Mouse (Mus musculus): ENCODE results near the gene Slc39a1.
A peak's percentile ranks its signal among the peaks of the same experiment; 100 is the strongest.
"Not testable (repeated sequence)": the region's sequence is repeated elsewhere in the genome, so short reads cannot be mapped to it uniquely, and the experiment has no call there.

Gene Slc39a1

DNA sequence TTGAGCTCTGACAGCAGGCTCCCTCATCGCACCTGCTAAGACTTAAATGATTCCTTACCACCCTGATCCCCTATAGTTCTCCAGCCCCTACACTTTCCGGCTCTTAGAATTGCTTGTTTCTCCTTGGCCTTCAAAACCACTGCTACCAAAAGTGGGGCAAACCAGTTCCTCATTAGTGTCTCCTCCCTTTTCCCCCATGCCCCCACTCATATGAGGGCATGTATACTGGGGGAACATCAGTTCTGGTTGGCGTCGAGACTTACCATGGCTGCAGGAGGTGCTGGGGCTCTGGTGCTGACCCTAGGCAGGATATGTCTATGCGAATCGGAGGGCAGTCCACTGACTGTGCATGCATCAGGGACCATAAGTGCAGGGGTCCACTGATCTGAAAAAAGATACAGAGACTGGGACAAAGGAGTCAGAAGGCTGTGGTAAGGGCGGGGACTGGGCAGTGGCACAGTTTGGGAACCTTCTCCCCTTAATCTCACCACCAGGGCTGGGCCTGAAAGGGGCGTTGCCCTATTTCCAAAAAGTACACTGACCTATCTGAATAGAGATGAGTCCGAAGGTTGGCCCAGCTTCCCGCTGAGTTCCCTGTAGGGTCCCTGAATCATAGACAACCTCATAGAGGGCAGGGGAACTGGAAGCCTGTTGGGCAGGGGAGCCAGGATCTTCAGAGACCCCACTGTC lies 6.2 kb upstream of the Slc39a1 start:
- DNase-seq = no peak

DNA sequence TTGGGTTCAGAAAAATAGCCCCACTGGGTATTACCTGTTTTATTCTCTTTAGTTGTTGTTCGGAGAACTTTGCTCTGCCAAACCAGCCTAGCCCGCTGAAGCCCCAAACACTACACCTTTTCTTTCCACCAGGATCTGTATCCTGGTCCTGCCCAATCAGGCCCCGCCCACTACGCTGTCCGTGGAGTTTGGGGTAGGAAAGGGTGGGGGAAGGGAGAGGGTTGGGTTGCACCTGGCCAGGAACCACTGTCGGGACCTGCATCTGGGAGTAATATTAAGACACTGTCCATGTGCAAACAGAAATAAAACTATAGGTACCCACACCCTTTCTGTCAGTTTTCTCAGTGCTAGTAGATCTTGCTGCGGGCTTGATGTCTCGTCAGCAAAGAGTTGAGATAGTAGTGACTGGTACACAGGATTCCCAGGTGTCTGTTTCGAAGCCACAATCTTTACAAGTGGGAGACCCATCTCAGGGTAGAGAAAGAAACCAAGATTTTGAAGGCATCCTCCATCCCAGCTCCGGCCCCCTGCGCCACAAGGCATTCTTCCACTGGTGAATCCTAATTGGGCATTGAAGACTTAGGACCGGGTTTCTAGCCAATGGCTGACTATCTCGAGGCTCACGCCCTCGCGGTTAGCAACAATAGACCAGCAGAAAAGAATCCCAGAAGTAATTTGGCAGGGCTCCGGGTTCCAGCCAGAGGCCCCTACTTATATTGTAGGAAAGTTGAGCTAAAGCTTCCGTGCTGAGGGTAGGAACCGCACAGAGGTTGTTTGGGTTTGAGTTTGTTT lies 4.8 kb upstream of the Slc39a1 start, which contains the start of gene Creb3l4:
Creb3l4 (minus strand) TSS at position 529 of the 792 bp plus-strand sequence.
- no peak for DNase-seq

DNA sequence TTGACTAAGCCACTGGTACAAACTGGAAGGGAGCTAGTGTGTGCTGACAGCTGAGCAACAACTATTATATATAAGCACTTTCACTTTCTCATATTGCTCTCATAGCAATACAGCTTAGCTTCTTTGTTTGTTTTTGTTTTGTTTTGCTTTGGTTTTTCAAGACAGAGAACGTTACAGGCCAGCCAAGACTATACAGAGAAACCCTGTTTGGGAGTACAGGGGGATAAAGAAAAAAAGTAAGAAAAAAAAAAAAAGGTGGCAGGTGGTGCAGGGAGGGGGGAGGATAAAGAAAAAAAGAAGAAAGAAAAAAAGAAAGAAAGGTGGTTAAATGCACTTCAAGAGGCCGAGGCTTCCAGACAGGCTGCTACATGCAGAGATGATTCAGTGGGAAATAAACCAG lies 2.6 kb upstream of the Slc39a1 start:
- DNase-seq = no peak

DNA sequence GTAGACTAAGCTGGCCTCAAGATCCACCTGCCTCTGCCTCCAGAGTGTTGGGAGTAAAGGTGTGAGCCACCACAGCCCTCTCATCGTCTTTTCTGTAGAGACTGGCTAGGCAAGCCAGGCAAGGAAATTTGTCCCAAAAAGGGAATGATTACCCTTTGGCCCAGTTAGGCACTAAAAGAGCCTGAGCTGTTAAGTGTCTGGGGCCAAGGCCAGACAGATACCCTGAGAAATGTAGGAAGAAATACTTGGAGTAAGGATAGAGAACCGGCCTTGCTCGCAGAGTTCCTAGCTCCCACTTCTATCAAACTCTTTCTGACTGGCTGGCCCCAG lies 377 bp upstream of the Slc39a1 start:
- no peak for DNase-seq

DNA sequence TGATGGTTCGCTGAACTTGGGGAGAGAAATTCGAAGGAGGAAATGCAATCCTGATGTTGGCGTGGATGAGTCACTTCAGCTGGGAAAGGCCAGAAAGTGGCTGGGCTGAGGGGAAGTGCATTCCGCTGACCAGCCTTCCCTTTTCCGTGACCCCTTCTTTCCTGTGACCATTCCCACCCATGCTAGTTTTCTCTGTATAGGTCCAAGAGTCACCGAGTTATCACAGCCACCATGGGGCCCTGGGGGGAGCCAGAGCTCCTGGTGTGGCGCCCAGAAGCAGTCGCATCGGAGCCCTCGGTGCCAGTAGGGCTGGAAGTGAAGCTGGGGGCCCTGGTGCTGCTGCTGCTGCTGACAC lies 751 bp downstream of the Slc39a1 start:
- peak; percentile 57 for DNase-seq

DNA sequence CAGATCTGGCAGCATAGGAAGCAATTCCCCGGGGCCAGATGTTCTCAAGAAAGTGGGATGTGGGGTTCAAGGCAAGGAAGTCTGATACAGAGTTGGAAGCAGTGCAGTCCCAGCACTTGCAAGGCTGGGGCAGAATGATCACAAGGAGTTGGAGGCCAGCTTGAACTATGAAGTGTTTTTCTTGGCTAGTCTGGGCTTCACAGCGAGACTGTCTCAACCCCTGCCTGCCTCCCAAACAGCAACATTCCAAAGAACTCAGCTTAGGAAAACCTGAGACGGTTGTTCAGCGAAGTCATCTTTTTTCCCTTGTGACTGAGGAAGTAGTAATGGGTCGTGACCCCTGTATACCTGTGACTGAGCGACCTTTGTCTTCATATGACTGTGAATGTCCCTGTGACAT lies 2.8 kb downstream of the Slc39a1 start:
- DNase-seq = no peak

DNA sequence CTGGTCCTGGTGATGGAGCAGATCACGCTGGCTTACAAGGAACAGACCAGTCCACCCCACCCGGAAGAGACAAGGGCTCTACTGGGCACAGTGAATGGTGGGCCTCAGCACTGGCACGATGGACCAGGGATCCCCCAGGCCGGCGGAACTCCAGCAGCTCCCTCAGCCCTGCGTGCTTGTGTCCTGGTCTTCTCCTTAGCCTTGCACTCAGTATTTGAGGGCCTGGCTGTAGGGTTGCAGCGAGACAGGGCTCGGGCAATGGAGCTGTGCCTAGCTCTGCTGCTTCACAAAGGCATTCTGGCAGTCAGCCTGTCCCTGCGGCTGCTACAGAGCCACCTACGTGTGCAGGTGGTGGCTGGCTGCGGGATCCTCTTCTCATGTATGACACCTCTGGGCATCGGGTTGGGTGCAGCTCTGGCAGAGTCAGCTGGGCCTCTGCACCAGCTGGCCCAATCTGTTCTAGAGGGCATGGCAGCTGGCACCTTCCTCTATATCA lies 3.8 kb downstream of the Slc39a1 start:
- DNase-seq = not testable (repeated sequence)

DNA sequence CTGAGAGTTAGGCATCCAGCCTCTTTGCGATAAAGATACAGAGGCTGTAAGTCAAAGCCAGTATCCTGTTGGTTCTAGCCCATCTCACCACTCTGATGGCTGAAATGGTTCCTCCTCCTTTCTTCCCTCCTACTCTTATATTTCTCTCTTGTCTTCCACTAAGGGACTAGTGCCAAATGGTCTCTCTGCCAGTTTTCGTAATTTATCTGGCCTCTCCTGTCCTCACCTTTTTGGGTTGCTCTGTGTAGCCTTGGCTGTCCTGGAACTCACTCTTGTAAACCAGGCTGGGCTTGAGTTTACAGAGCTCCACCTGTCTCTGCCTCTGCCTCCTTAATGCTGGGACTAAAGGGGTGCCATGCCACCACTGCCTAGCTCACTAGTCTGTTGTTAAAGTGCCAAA lies 4.7 kb downstream of the Slc39a1 start:
- peak; percentile 75 for DNase-seq

DNA sequence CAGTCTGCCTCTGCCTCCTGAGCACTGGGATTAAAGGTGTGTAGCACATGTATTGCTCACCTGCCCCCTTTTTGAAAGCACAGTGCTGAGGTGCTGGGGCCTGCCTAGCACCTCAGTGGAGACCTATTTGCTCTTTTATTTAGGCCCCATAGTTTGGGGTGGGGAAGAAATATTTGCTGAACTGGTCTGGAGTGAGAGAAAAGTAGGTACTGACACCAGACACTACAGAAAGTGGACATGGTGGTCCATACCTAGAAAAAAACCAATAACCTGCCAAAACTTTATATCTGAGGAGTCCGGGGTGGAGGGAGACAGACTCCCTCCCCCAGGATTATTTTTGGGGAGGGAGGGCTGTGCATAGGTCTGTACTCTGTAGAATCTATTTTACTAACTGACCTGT lies 5.2 kb downstream of the Slc39a1 start:
- DNase-seq = peak; percentile 70

DNA sequence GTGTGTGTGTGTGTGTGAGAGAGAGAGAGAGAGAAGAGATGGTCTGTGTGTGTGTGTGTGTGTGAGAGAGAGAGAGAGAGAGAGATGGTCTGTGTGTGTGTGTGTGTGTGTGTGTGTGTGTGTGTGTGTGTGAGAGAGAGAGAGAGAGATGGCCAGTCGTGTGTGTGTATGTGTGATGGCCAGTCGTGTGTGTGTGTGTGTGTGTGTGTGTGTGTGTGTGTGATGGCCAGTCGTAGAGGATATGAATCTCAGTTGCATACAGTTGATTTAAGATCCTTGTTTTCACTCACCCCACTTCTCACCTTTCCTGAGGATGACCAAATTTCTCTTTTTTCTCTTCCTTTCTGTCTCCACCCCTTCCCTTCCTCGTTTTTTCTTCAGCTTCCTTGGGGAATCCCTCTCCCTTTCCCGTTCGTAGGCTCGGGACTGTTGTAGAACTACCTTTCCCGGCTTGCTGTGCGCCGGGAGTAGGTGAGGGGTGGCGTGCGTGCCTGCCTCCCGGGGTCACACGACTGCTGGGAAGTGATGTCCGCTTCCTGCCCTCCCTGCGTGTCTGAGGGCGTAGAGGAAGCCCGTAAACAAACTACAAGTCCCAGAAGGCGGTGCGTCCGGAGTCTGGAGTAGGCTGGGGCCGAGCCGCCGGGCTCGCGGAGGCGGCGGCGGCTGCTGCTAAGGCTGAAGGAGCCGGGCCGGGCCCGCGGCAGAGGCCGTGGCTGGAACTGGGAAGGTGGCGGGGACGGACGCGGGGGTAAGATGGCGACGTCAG lies 5.9 kb downstream of the Slc39a1 start, which contains the start of gene Crtc2:
Crtc2 (plus strand) TSS at position 511 of the 766 bp plus-strand sequence.
- DNase-seq = peak; percentile 97

DNA sequence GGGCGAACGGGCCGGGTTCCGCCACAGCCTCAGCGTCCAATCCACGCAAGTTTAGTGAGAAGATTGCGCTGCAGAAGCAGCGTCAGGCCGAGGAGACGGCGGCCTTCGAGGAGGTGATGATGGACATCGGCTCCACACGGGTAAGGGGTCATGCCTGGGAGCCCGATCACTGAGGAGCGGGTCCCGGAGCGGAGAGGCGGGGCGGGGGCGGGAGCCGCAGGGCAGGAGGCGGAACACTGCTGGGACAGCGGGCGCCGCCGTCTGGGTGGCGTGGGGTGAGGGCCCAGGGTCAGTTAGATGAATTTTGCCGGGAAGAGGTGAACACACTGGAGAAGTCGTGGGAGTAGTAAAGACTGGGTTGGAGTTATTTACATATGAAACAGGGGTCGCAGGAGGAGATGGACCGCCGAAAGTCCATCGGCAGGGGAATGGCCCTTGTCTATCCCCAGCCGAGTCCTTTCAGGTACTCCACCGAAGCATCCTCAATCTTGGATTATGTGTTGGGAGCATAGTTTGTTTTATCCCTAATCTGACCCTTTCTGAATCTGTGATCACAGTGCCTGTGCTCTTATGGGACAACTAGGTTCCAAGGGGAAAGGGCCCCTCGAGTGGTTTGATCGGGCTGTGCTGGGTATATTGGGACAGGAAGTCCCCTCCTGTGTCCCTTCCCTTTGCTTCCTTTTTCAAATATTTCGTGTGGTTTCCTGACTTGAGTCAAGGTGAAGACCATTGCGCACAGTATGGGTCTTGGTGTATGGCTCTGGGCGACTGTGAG lies 6.6 kb downstream of the Slc39a1 start:
- DNase-seq = peak; percentile 66

DNA sequence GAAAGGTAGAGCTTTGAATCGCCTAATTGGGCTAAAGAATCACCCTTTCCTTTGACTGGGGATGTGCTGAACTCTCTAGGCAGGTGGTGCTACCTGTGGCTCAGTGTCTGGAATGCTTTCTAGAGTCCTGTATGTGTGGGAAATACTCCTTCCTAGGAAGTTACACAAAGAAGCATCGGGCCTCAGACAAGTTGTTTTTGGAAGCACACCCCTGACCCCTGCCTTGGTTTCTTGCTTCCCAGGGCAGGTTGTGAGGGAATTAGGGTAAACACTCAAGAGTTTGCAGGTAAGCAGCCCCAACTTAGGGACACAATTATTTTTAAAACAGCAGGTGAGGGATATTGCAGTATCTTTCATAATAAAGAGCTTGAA lies 7.2 kb downstream of the Slc39a1 start:
- peak; percentile 66 for DNase-seq

DNA sequence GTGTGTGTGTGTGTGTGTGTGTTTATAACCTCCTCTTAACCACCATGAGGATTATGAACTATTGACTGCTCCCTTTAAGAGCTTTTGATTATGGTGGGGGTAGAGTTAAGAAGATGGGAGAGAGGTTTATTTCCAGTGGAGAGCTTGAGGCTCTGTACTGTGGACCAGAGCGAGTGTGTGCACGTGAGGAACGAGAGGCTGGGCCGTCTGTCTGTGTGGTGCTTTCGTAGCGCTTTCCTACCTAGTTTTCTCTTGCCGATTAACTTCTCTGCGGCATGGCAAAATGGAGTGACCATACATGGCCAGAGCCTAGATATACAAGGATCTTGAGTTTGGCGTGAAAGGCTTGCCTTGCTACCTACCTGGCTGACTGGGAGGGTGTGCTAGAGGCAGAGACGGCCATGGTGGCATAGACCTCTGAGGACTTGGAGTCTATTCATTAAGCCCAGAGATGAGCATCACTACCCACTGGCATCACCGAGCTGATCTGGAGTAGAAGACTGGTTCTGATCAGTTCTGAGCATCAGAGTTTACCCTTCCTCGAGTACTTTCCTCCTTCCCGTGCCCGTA lies 7.9 kb downstream of the Slc39a1 start:
- DNase-seq = peak; percentile 58

DNA sequence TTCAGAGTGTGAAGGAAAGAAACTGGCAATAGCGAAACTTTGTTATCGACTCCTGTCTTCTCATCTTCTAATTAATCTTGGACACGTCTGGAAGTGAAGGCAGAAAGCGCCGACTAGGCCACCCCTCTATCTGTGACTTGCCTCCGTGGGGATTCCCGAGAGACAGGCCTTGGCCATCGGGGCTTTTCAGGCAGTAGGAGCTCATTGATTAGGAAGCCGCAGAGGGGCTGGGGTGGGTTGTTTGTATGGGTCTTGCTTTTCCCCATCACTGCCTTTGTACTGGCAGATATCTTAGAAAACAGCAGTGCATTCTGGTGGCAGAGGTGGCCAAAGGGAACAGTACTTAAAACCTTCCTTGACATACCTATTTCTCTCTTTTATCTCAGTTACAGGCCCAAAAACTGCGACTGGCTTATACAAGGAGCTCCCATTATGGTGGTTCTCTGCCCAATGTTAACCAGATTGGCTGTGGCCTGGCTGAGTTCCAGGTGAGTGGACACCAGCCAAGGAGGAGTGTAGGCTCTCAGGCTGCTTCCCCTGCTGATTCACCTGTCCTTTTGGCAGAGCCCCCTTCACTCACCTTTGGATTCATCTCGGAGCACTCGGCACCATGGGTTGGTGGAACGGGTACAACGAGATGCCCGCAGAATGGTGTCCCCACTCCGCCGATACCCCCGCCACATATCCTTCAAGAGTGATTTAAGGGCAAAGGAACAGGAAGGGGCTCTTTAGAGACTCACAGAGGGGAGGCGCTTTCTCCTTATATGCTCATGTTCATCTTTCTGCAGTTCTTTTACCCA lies 9.0 kb downstream of the Slc39a1 start:
- peak; percentile 98 for DNase-seq

DNA sequence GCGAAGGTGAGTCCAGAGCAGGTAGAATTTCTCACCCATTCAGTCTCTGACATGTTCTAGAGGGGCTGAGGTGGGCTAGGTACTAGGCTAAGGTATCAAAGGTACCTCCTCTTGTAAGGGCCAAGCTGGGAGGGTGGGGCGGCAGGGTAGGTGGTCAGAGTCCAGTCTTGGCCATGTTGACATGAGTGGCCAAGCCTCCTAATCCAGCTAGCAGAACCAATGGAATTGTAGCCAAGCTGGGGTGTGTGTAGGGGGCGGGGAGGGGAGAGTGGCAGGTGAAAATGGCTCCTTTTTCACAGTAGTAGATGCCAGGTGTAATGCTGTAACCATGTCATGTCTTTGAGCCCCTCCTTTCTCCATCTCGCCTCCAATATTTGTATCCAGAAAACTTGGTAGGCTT lies 10.5 kb downstream of the Slc39a1 start:
- peak; percentile 41 for DNase-seq

DNA sequence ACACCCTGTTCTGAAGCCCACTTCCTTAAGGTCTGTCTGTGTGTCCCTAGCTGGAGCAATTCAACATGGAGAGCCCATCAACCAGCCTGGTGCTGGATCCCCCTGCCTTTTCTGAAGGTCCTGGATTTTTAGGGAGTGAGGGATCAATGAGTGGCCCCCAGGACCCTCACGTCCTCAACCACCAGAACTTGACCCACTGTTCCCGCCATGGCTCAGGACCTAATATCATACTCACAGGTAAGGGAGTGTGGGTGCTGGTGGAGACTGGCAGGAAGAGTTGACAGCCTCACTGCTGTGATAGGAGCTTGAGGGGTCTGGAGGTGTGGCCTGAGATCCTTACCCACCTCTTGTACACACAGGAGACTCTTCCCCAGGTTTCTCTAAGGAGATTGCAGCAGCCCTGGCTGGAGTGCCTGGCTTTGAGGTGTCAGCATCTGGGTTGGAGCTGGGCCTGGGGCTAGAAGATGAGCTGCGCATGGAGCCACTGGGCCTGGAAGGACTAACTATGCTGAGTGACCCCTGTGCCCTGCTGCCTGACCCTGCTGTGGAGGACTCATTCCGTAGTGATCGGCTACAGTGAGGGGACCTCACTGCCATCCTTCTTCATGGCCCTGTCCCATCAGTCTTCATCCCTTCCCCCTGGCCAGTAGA lies 15.3 kb downstream of the Slc39a1 start:
- DNase-seq = peak; percentile 46

DNA sequence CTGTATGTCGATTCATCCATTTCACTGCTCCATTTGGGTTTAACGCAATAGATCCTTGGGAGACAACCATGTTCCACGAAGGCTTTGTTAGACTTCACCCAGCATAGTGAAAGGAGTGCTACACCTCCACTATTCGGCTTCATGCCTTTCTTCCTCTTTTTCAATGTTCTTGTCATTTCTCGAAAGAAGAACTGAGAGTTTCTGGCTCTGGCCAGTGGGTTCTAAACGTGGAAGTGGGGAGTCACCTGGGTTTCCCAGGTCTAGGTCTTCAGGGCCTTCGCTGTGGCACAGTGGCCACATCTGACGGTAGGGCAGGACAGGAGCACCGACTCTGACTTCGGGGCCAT lies 16.7 kb downstream of the Slc39a1 start:
- DNase-seq = no peak

DNA sequence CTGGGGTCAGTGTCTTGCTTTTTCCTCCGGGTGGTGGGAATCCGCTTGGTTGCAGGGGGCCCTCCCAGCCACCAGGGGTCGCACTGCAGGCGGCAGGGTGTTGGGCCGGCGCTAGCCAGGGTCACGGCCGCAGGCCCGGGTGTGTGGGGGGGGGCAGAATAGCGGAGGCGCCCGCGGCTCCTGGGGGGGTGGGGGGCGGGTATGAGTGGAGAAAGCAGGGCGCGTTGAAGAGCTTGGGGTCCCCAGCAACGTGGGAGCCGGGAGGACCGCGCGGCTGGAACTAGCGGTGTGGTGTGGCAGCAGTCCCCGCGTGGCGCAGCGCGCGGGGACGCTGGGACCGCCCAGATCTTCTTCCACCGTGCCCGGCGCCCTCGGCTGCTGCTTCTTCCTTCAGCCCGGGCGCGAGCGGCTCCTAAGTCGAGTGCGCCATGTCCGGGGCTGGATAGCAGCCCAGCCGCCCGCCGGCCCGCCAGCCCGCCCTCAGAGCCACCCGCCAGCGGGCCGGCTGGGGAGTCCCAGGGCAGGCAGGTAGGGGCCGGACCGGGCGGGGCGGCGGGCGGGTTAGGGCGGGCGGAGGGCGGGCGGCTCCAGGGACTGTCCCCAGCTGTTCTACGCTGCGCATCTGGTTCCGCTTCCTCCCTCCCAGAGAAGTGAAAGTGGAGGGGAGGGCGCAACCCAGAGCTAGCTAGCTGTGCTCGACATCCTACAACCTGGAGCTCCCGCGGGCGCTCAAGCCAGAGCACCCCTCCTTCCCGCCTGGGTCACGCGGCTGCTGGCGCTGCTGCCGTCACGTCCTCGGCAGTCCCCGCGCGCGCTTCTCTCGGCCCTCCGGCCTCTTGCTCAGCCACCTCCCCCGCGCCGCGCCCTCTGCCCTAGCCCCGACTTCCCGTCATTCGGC lies 17.3 kb downstream of the Slc39a1 start, which contains the start of gene Dennd4b:
Dennd4b (plus strand) TSS at position 152 of the 898 bp plus-strand sequence.
- peak; percentile 92 for DNase-seq

DNA sequence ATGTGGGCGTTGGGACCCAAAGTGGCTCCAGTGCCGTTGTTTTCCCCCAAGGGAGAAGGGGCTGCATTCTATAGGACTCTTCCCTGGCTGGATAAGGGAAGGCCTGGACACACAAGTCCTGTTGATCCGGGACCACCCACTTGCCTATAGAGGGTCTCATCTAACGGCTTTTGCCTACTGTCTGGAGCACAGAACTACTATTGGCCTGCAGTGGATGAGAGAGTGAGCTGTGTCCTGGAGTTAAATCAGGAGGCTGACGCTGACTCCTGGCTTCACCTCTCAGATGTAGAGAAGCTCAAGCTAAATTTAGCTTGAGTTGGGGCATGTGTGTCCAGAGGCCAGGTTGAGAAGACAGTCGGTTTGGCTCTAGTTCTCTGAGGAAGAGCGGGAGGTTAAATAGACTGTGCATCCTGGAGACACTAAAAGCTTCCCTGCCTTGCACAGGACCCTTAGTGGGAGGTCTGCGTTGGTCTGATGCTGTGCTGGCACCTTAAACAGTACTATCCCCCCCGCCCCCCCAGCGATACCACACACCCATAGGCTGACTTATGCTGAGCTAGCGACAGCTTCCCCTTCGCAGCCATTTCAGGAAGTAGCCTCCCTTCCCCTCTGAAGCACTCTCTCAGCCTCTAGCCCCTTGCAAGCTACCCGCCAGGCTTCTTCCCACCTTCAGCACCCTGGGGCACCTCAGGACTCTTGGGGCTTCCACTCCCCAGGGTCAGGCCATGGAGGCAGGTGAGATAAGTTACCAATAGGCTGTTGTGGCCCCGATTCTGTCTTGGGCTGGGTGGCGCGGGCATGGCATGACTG lies 18.2 kb downstream of the Slc39a1 start:
- no peak for DNase-seq
